Mouse (Mus musculus) neural tube, embryonic 15.5 days (tissue): ENCODE results near the gene Derl3. TPM values are rescaled to one million over a fixed set of nuclear protein-coding genes. Genes with fewer than 3 reads are reported as not detected.

Experiments used
- ATAC-seq: fragments of 200-750 bp; cut with Nextera tagmentation; 2 replicates; pipeline ENCODE4 v1.8.0; 2017; ENCODE audit warnings: mild to moderate bottlenecking, moderate TSS enrichment, moderate library complexity; ENCODE audit not compliant: low FRiP score
- H3K27ac ChIP-seq: fragments of 300-500 bp; sonication (generic); replicated peaks from 2 replicates; pipeline ENCODE4 v1.5.1; 2015; ENCODE audit warnings: mild to moderate bottlenecking, inconsistent platforms
- H3K27me3 ChIP-seq: fragments of 300-500 bp; sonication (generic); replicated peaks from 2 replicates; pipeline ENCODE4 v1.6.1; 2015; ENCODE audit warnings: inconsistent platforms
- H3K36me3 ChIP-seq: fragments of 300-500 bp; sonication (generic); 2 replicates; pipeline ENCODE4 v1.6.1; 2015; ENCODE audit warnings: inconsistent platforms
- H3K4me1 ChIP-seq: fragments of 300-500 bp; sonication (generic); 2 replicates; pipeline ENCODE4 v1.6.1; 2015; ENCODE audit warnings: inconsistent platforms
- H3K4me2 ChIP-seq: fragments of 300-500 bp; sonication (generic); 2 replicates; pipeline ENCODE4 v1.6.1; 2015; ENCODE audit warnings: inconsistent platforms, mild to moderate bottlenecking, moderate library complexity
- H3K4me3 ChIP-seq: fragments of 300-500 bp; sonication (generic); replicated peaks from 2 replicates; pipeline ENCODE4 v1.5.1; 2015; ENCODE audit warnings: mild to moderate bottlenecking, inconsistent platforms
- H3K9ac ChIP-seq: fragments of 300-500 bp; sonication (generic); replicated peaks from 2 replicates; pipeline ENCODE4 v1.6.1; 2015; ENCODE audit warnings: mild to moderate bottlenecking, inconsistent platforms
- H3K9me3 ChIP-seq: fragments of 300-500 bp; sonication (generic); replicated peaks from 2 replicates; pipeline ENCODE4 v1.6.1; 2016; ENCODE audit warnings: inconsistent platforms
- whole genome bisulfite sequencing: fragments of 180-500 bp; shearing (Covaris S2); methylation state at CpG from one replicate; pipeline ENCODE4 v1.1.7; 2015; ENCODE audit warnings: mixed read lengths; 5-methylcytosine and 5-hydroxymethylcytosine counted together
- polyA plus RNA-seq: library from polyadenylated mRNA; unstranded; fragments of >200 nt; fragmentation: Nextera tagmentation; extraction: Ambion mirVana; gene quantifications from 2 replicates; pipeline ENCODE4 v1.2.1, GENCODE M21; 2015

Derl3 gene
- polyA plus RNA-seq, 1 experiment from 2014 or later, result 1.2 TPM

GRCm38 (mm10) chr10:75935680-75936541 lies 42.7 kb downstream of the Derl3 start, which contains the start of gene Mmp11:
Mmp11 (minus strand) TSS chr10:75936496.
- Histone ChIP-seq H3K27me3 (peaks cover 5% of the 10 kb centered on the region; the same call in 1 of the 2 replicates), H3K9me3 (no peaks in the 10 kb centered on the region), H3K9ac (peak within 1 kb of the TSS; percentile 64), H3K4me1 (peaks cover 50% of the 10 kb centered on the region), H3K4me2 (peak within 1 kb of the TSS; percentile 91), H3K27ac (peak within 1 kb of the TSS; percentile 79), H3K36me3 (no peaks in the 10 kb centered on the region), H3K4me3 (peak within 1 kb of the TSS; percentile 64)
- 3% methylated on average over 48 of the region's 51 CpGs for WGBS
- peak; percentile 85 for ATAC-seq

GRCm38 (mm10) chr10:75936909-75937667 lies 43.9 kb downstream of the Derl3 start:
- Histone ChIP-seq H3K27me3 (peaks cover 5% of the 10 kb centered on the region; the same call in 1 of the 2 replicates), H3K9ac (no peak overlapping the region), H3K4me3 (peak overlapping the region; percentile 64), H3K36me3 (no peaks in the 10 kb centered on the region), H3K4me1 (peaks cover 39% of the 10 kb centered on the region), H3K9me3 (no peaks in the 10 kb centered on the region), H3K27ac (no peak overlapping the region), H3K4me2 (peak overlapping the region; percentile 91)
- 42% methylated on average over 18 of the region's 18 CpGs for WGBS
- no peak for ATAC-seq

- 52% methylated on average over 10 of the region's 10 CpGs for WGBS
- ATAC-seq, result no peak
- Histone ChIP-seq H3K9ac (no peak overlapping the region), H3K4me2 (peak overlapping the region; percentile 91), H3K9me3 (no peaks in the 10 kb centered on the region), H3K4me1 (peaks cover 29% of the 10 kb centered on the region), H3K27ac (no peak overlapping the region), H3K36me3 (no peaks in the 10 kb centered on the region), H3K27me3 (peaks cover 5% of the 10 kb centered on the region; the same call in 1 of the 2 replicates), H3K4me3 (0 out of 2 replicates have a peak overlapping the region, but pooled peaks have one; percentile 6)
Observed at GRCm38 (mm10) chr10:75937851-75938643, 44.8 kb downstream of the Derl3 start.

GRCm38 (mm10) chr10:75939481-75940234 lies 46.4 kb downstream of the Derl3 start:
- Histone ChIP-seq H3K4me1 (peaks cover 37% of the 10 kb centered on the region), H3K27ac (no peak overlapping the region), H3K9me3 (no peaks in the 10 kb centered on the region), H3K4me3 (no peak overlapping the region), H3K4me2 (no peak overlapping the region), H3K9ac (no peak overlapping the region), H3K27me3 (peaks cover 5% of the 10 kb centered on the region; the same call in 1 of the 2 replicates), H3K36me3 (no peaks in the 10 kb centered on the region)
- ATAC-seq, result no peak
- WGBS, result 53% methylated on average over 9 of the region's 9 CpGs

- no peak for ATAC-seq
- Histone ChIP-seq H3K9ac (no peak within 1 kb of the TSS), H3K27ac (no peak within 1 kb of the TSS), H3K4me1 (peaks cover 31% of the 10 kb centered on the region), H3K4me2 (no peak within 1 kb of the TSS), H3K9me3 (no peaks in the 10 kb centered on the region), H3K27me3 (peaks cover 5% of the 10 kb centered on the region; the same call in 1 of the 2 replicates), H3K36me3 (no peaks in the 10 kb centered on the region), H3K4me3 (no peak within 1 kb of the TSS)
- 85% methylated on average over 5 of the region's 5 CpGs for WGBS
Observed at GRCm38 (mm10) chr10:75940520-75940919, 47.3 kb downstream of the Derl3 start, which contains the start of gene Gm867. Gm867 (minus strand) TSS chr10:75940672.

GRCm38 (mm10) chr10:75941042-75941824 lies 48.0 kb downstream of the Derl3 start:
- Histone ChIP-seq H3K4me3 (no peak overlapping the region), H3K27ac (no peak overlapping the region), H3K9me3 (no peaks in the 10 kb centered on the region), H3K27me3 (peaks cover 5% of the 10 kb centered on the region; the same call in 1 of the 2 replicates), H3K9ac (no peak overlapping the region), H3K4me1 (peaks cover 24% of the 10 kb centered on the region), H3K4me2 (no peak overlapping the region), H3K36me3 (no peaks in the 10 kb centered on the region)
- 63% methylated on average over 9 of the region's 9 CpGs for WGBS
- ATAC-seq, result no peak

- WGBS, result 84% methylated on average over 15 of the region's 15 CpGs
- peak within 1 kb of the TSS; percentile 65 for H3K27ac ChIP-seq
- no peak within 1 kb of the TSS for H3K9ac ChIP-seq
- H3K36me3 ChIP-seq, result no peaks in the 10 kb centered on the region
- ATAC-seq, result no peak
- no peaks in the 10 kb centered on the region for H3K9me3 ChIP-seq
- peaks cover 12% of the 10 kb centered on the region; the same call in 1 of the 2 replicates for H3K4me1 ChIP-seq
- no peaks in the 10 kb centered on the region for H3K27me3 ChIP-seq
- H3K4me3 ChIP-seq, result no peak within 1 kb of the TSS
- H3K4me2 ChIP-seq, result 0 out of 2 replicates have a peak within 1 kb of the TSS, but pooled peaks have one; percentile 2
Observed at GRCm38 (mm10) chr10:75942736-75943477, 49.7 kb downstream of the Derl3 start, which contains the start of gene Vpreb3. Vpreb3 (plus strand) TSS chr10:75943057.

GRCm38 (mm10) chr10:75944066-75944772 lies 51.0 kb downstream of the Derl3 start:
- no peak for ATAC-seq
- peaks cover 10% of the 10 kb centered on the region; the same call in 1 of the 2 replicates for H3K4me1 ChIP-seq
- H3K9ac ChIP-seq, result no peak overlapping the region
- WGBS, result 11% methylated on average over 11 of the region's 11 CpGs
- H3K27ac ChIP-seq, result peak overlapping the region; percentile 65
- H3K4me3 ChIP-seq, result no peak overlapping the region
- no peaks in the 10 kb centered on the region for H3K9me3 ChIP-seq
- no peaks in the 10 kb centered on the region for H3K27me3 ChIP-seq
- H3K4me2 ChIP-seq, result 0 out of 2 replicates have a peak overlapping the region, but pooled peaks have one; percentile 2
- H3K36me3 ChIP-seq, result no peaks in the 10 kb centered on the region

- no peak for ATAC-seq
- Histone ChIP-seq H3K27ac (no peak overlapping the region), H3K4me2 (no peak overlapping the region), H3K27me3 (no peaks in the 10 kb centered on the region), H3K36me3 (no peaks in the 10 kb centered on the region), H3K9me3 (no peaks in the 10 kb centered on the region), H3K9ac (no peak overlapping the region), H3K4me3 (no peak overlapping the region), H3K4me1 (peaks cover 12% of the 10 kb centered on the region; the same call in 1 of the 2 replicates)
- 91% methylated on average over 7 of the region's 7 CpGs for WGBS
Observed at GRCm38 (mm10) chr10:75945213-75945612, 52.0 kb downstream of the Derl3 start.
